Mouse (Mus musculus) heart, adult 2 months (tissue): ENCODE results near the gene Mrps34. TPM values are rescaled to one million over a fixed set of nuclear protein-coding genes. Genes with fewer than 3 reads are reported as not detected.
"Not testable (repeated sequence)": the region's sequence is repeated elsewhere in the genome, so short reads cannot be mapped to it uniquely, and the experiment has no call there.

Source experiments
- DNase-seq, 2 experiments: peaks; one replicate each; pipeline ENCODE4 v3.0.0; 2021
- H3K27ac ChIP-seq: fragments of 200-600 bp; 2 replicates; pipeline ENCODE4 v1.8.1; 2022
- H3K27me3 ChIP-seq: fragments of 200-500 bp; 2 replicates; pipeline ENCODE4 v1.6.1; 2012; ENCODE audit warnings: mild to moderate bottlenecking, low read length, inconsistent platforms, mixed read lengths; ENCODE audit not compliant: control insufficient read depth, insufficient read depth
- H3K36me3 ChIP-seq: fragments of 200-500 bp; 2 replicates; pipeline ENCODE4 v1.6.1; 2012; ENCODE audit warnings: low read length, inconsistent platforms; ENCODE audit not compliant: control insufficient read depth, insufficient read depth
- H3K4me1 ChIP-seq: fragments of 200-500 bp; 2 replicates; pipeline ENCODE4 v1.6.1; 2011; ENCODE audit warnings: low read length; ENCODE audit not compliant: control insufficient read depth, insufficient read depth
- H3K4me3 ChIP-seq: fragments of 200-600 bp; 2 replicates; pipeline ENCODE4 v1.8.1; 2022
- H3K79me2 ChIP-seq: fragments of 200-500 bp; replicated peaks from 2 replicates; pipeline ENCODE4 v1.6.1; 2012; ENCODE audit warnings: mild to moderate bottlenecking, inconsistent platforms, low read length, moderate library complexity, mixed read lengths; ENCODE audit not compliant: control insufficient read depth, insufficient read depth
- H3K9ac ChIP-seq: fragments of 200-500 bp; 2 replicates; pipeline ENCODE4 v1.6.1; 2012; ENCODE audit warnings: low read depth, mild to moderate bottlenecking, control low read depth, inconsistent platforms, low read length, mixed read lengths
- CTCF ChIP-seq: fragments of 200-600 bp; IDR thresholded peaks from 2 replicates; pipeline ENCODE4 v1.8.1; 2022; ENCODE audit warnings: antibody characterized with exemption, mild to moderate bottlenecking, moderate library complexity
- EP300 ChIP-seq: fragments of 200-500 bp; IDR thresholded peaks from 2 replicates; pipeline ENCODE4 v1.6.1; 2011; ENCODE audit warnings: low read depth, low read length, control low read depth; ENCODE audit not compliant: insufficient read depth
- POLR2A ChIP-seq: fragments of 200-500 bp; IDR thresholded peaks from 2 replicates; pipeline ENCODE4 v1.6.1; 2011; ENCODE audit warnings: mild to moderate bottlenecking, low read depth, low read length, control low read depth; ENCODE audit not compliant: insufficient read depth
- WGBS: fragments of 180-500 bp; shearing (Covaris S2); methylation state at CpG from one replicate; pipeline ENCODE4 v1.1.7; 2018; 5-methylcytosine and 5-hydroxymethylcytosine counted together
- intact Hi-C: fragments of 180-260 bp; cut with DNase I; formaldehyde crosslinking; loops from one replicate; pipeline ENCODE4 v1.15.1; 2025
- polyA plus RNA-seq: library from polyadenylated mRNA; depleted of rRNA; stranded (reverse); fragments of >200 nt; gene quantifications from 2 replicates; pipeline ENCODE4 v1.2.3, GENCODE M21; 2012; rRNA removed
- total RNA-seq, 2 experiments: library from RNA; stranded (reverse); gene quantifications; 2 replicates each; pipeline ENCODE4 v1.2.3; 2021

Gene Mrps34
- total and polyA plus RNA-seq, 3 experiments, result 95.6 to 133 (median 102) TPM

DNA sequence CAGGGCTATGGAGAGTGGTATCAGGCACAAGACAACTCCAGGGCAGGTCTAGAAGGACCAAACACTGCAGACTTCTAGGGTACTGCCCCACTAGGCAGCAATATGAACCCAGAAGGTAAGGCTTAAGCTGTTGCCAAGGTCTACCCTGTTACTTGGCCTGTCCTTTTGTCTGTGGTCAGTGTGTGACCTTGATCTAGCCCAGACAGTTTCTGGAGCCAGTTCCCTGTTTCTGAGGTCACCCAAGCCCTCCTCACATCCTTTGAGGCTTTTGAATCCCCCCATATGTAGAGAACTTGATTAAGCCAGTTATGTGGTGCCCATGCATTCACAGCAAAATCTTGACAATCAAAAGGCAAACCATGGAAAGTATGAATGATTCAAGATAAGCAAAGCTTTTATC, 40.8 kb downstream of the Mrps34 start:
- intact Hi-C loops, result loop anchor here (2.0 to 5.0 kb wide), 2 partner anchors 25 to 337 kb away; partner anchors contain the start of genes Jpt2 and Ube2i
- Histone ChIP-seq H3K27ac (peak overlapping the region; percentile 90; the same call in 1 of the 2 replicates), H3K36me3 (peaks cover 4% of the 10 kb centered on the region; the same call in 1 of the 2 replicates), H3K27me3 (no peaks in the 10 kb centered on the region), H3K9ac (peak overlapping the region; percentile 20; the same call in 1 of the 2 replicates), H3K4me3 (peak overlapping the region; percentile 83), H3K79me2 (peaks cover 3% of the 10 kb centered on the region), H3K4me1 (peaks cover 5% of the 10 kb centered on the region)
- TF ChIP-seq POLR2A (no peak), CTCF (no peak), EP300 (no peak)
- no peak for DNase-seq

DNA sequence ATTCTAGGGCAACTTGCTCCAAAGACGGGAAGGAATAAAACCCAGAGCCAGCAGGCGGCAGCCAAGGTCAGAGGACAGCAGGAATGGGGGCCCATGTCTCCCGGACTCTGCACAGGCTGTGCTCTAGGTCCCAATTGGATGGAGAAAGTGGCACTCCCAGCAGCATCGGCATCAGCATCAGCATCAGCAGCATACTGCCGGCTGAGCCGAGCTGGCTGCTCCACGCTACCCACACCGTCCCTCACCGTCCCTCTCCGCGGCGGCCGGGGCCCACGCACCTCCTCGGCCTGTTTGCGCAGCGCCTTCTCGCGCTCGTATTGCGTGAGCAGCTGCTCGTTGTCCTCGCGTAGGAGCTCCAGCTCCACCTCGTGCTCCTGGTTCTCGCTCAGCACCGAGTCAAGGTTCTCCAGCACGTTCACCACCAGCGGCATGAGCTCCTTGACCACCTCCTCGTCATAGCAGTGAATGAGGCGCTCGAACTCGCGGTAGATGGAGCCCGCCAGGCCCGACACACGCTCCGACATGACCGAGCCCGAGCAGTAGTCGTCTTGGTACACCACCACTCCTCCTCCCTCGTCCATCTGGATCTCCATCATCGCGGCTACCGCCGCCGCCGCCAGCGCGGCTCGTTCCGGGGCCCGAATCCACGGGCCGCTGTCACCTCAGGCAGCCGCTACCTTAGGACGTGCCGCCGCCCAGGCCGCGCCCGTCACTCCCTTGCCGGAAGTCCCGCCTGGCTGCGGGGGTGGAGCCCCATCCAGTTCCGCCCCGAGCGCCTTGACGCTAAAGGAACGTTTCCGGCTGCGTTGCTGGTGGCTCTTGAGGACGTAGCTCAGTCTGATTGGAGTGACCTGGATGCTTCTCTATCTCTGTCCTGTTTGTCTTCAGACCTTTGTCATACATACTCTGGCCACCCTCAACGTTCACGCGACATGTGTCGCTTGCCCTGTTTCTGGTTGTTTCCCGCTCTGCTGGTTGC, 41.6 kb downstream of the Mrps34 start, which contains the start of gene Mapk8ip3:
Mapk8ip3 (minus strand) TSS at position 719 of the 979 bp plus-strand sequence.
- H3K27ac ChIP-seq, result peak within 1 kb of the TSS; percentile 90
- H3K36me3 ChIP-seq, result peaks cover 4% of the 10 kb centered on the region; the same call in 1 of the 2 replicates
- H3K4me1 ChIP-seq, result peaks cover 5% of the 10 kb centered on the region
- DNase-seq, result peak; percentile 97 to 98
- peak within 1 kb of the TSS; percentile 86 for H3K9ac ChIP-seq
- H3K27me3 ChIP-seq, result no peaks in the 10 kb centered on the region
- peak within 1 kb of the TSS; percentile 83 for H3K4me3 ChIP-seq
- H3K79me2 ChIP-seq, result peaks cover 3% of the 10 kb centered on the region
- TF ChIP-seq EP300, result peak; percentile 49; the same call in 1 of the 2 replicates
- TF ChIP-seq CTCF, result peak; percentile 40
- peak; percentile 96 for TF ChIP-seq POLR2A
- intact Hi-C loops, result loop anchor here (2.0 to 5.0 kb wide), 2 partner anchors 24 to 336 kb away; partner anchors contain the start of genes Jpt2 and Ube2i
- WGBS, result under 1% methylated on average over 78 of the region's 78 CpGs

DNA sequence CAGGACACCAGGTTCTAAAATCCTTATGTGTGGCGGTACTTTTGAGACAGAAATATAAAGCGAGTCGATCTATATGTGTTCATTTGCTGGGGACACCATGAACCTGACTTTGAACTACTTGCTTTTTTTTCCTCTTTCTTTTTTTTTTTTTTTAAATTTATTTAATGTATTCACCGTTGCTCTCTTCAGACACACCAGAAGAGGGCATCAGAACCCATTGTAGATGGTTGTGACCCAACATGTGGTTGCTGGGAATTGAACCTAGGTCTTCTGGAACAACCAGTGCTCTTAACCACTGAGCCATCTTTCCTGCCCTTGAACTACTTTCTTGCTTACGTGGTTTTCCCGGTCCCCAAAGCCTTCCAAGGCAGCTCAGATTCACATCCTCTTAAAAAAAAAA, 42.4 kb downstream of the Mrps34 start:
- intact Hi-C loops, result loop anchor here (2.0 to 5.0 kb wide), 2 partner anchors 24 to 335 kb away; partner anchors contain the start of genes Jpt2 and Ube2i
- DNase-seq, result no peak
- H3K36me3 ChIP-seq, result peaks cover 4% of the 10 kb centered on the region; the same call in 1 of the 2 replicates
- peak overlapping the region; percentile 90 for H3K27ac ChIP-seq
- no peaks in the 10 kb centered on the region for H3K27me3 ChIP-seq
- 43% methylated on average over 6 of the region's 6 CpGs for WGBS
- H3K9ac ChIP-seq, result peak overlapping the region; percentile 7
- peak overlapping the region; percentile 83 for H3K4me3 ChIP-seq
- H3K4me1 ChIP-seq, result peaks cover 5% of the 10 kb centered on the region
- H3K79me2 ChIP-seq, result peaks cover 3% of the 10 kb centered on the region
- TF ChIP-seq POLR2A (no peak), CTCF (peak; percentile 22; the same call in 1 of the 2 replicates)

- H3K4me1 ChIP-seq, H3K9ac ChIP-seq, H3K79me2 ChIP-seq, H3K27me3 ChIP-seq, H3K4me3 ChIP-seq, H3K36me3 ChIP-seq, H3K27ac ChIP-seq: not testable (repeated sequence)
- 0% methylated on average over 2 of the region's 2 CpGs for WGBS
- DNase-seq, result peak; percentile 31 to 60
- peak; percentile 85 for TF ChIP-seq CTCF
- intact Hi-C loops, result loop anchor here (5.0 to 10.0 kb wide), 2 partner anchors 340 to 422 kb away; partner anchors contain the start of genes Tpsb2 and Tpsg1
These were observed 47.5 kb downstream of the Mrps34 start for GRCm38 (mm10) chr17:24942453-24942852.

- intact Hi-C loops, result loop anchor here (5.0 to 10.0 kb wide), 2 partner anchors 339 to 422 kb away; partner anchors contain the start of genes Tpsb2 and Tpsg1
- Histone ChIP-seq H3K4me3 (no peak overlapping the region), H3K4me1 (no peaks in the 10 kb centered on the region), H3K79me2 (no peaks in the 10 kb centered on the region), H3K27me3 (no peaks in the 10 kb centered on the region), H3K27ac (no peak overlapping the region), H3K36me3 (no peaks in the 10 kb centered on the region), H3K9ac (no peak overlapping the region)
- TF ChIP-seq POLR2A (no peak), EP300 (no peak), CTCF (no peak)
- no peak for DNase-seq
- whole genome bisulfite sequencing, result 86% methylated on average over 7 of the region's 7 CpGs
These were observed 48.1 kb downstream of the Mrps34 start for GRCm38 (mm10) chr17:24943036-24943435.

DNA sequence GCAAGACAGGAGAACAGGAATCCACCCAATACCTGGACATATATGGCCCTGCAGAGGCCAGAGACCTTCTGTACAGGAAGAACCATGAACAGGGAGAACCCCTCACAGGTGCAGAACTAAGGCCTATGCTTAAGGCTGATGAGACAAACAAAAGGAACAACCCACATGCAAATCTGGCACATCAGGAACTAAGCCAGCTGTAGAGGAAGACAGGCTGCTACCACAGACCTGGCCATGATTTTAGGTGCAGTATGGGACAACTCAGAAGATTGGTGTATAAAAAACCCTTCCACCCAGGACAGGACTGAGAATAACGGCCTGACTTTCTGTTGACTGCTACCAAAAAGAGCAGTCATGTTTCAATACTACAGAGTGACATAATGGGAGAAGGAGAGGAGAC, 48.7 kb downstream of the Mrps34 start:
- not testable (repeated sequence) for H3K4me3 ChIP-seq, H3K79me2 ChIP-seq, H3K27ac ChIP-seq, H3K36me3 ChIP-seq, H3K27me3 ChIP-seq, H3K9ac ChIP-seq, H3K4me1 ChIP-seq, DNase-seq
- WGBS, result 60% methylated on average over 1 of the region's 1 CpGs
- intact Hi-C loops, result loop anchor here (5.0 to 10.0 kb wide), 2 partner anchors 339 to 421 kb away; partner anchors contain the start of genes Tpsb2 and Tpsg1

Other genes with a start within 250 kb of the Mrps34 start
- gene Slc9a3r2, start 244.8 kb upstream of the Mrps34 start, total RNA-seq, result 100 to 1,000 TPM in 1 of 2 experiments, 10 to 100 TPM in 1; 100.0 to 110 TPM
- gene Slc9a3r2, start 244.8 kb upstream of the Mrps34 start, polyA plus RNA-seq, result 125 and 147 TPM in 2 replicates
- gene Npw, start 236.7 kb upstream of the Mrps34 start, total RNA-seq, result not detected
- gene Npw, start 236.7 kb upstream of the Mrps34 start, polyA plus RNA-seq, result not detected in 2 replicates
- gene Zfp598, start 225.4 kb upstream of the Mrps34 start, total RNA-seq, result 10 to 100 TPM; 17.4 to 17.5 TPM
- gene Zfp598, start 225.4 kb upstream of the Mrps34 start, polyA plus RNA-seq, result 28.1 and 29.9 TPM in 2 replicates
- under 1 TPM; 0.16 to 0.30 TPM for gene Syngr3, start 205.2 kb upstream of the Mrps34 start, total RNA-seq
- 0.43 and 1.00 TPM in 2 replicates for gene Syngr3, start 205.2 kb upstream of the Mrps34 start, polyA plus RNA-seq
- gene Gfer, start 199.0 kb upstream of the Mrps34 start, total RNA-seq, result 10 to 100 TPM; 20.3 to 21.5 TPM
- gene Gfer, start 199.0 kb upstream of the Mrps34 start, polyA plus RNA-seq, result 14.0 and 14.6 TPM in 2 replicates
- 1 to 10 TPM in 1 of 2 experiments, under 1 TPM in 1; 0.65 to 1.0 TPM for gene Noxo1, start 198.9 kb upstream of the Mrps34 start, total RNA-seq
- gene Noxo1, start 198.9 kb upstream of the Mrps34 start, polyA plus RNA-seq, result 2.4 and 4.5 TPM in 2 replicates
- 10 to 100 TPM; 17.4 to 19.4 TPM for gene Tbl3, start 187.5 kb upstream of the Mrps34 start, total RNA-seq
- 34.2 and 39.2 TPM in 2 replicates for gene Tbl3, start 187.5 kb upstream of the Mrps34 start, polyA plus RNA-seq
- gene Rnf151, start 177.1 kb upstream of the Mrps34 start, total RNA-seq, result not detected
- gene Rnf151, start 177.1 kb upstream of the Mrps34 start, polyA plus RNA-seq, result 0.15 and 0.68 TPM in 2 replicates
- 100 to 1,000 TPM; 675 to 722 TPM for gene Rps2, start 177.0 kb upstream of the Mrps34 start, total RNA-seq
- gene Rps2, start 177.0 kb upstream of the Mrps34 start, polyA plus RNA-seq, result 2,277 and 2,346 TPM in 2 replicates
- gene Ndufb10, start 170.6 kb upstream of the Mrps34 start, total RNA-seq, result 100 to 1,000 TPM; 916 to 992 TPM
- 1,269 and 1,412 TPM in 2 replicates for gene Ndufb10, start 170.6 kb upstream of the Mrps34 start, polyA plus RNA-seq
- gene Rpl3l, start 167.3 kb upstream of the Mrps34 start, total RNA-seq, result 100 to 1,000 TPM; 386 to 472 TPM
- 213 and 215 TPM in 2 replicates for gene Rpl3l, start 167.3 kb upstream of the Mrps34 start, polyA plus RNA-seq
- 100 to 1,000 TPM; 154 to 178 TPM for gene Msrb1, start 158.5 kb upstream of the Mrps34 start, total RNA-seq
- 155 and 164 TPM in 2 replicates for gene Msrb1, start 158.5 kb upstream of the Mrps34 start, polyA plus RNA-seq
- gene Hs3st6, start 142.1 kb upstream of the Mrps34 start, total RNA-seq, result not detected
- 0.10 TPM in 1 of 2 replicates, not detected in the other for gene Hs3st6, start 142.1 kb upstream of the Mrps34 start, polyA plus RNA-seq
- gene Meiob, start 90.8 kb upstream of the Mrps34 start, total RNA-seq, result under 1 TPM; 0.14 to 0.18 TPM
- gene Meiob, start 90.8 kb upstream of the Mrps34 start, polyA plus RNA-seq, result not detected in 2 replicates
- gene Hagh, start 55.0 kb upstream of the Mrps34 start, total RNA-seq, result 10 to 100 TPM; 85.8 to 89.5 TPM
- gene Hagh, start 55.0 kb upstream of the Mrps34 start, polyA plus RNA-seq, result 126 and 133 TPM in 2 replicates
- 10 to 100 TPM; 80.3 to 81.5 TPM for gene Fahd1, start 44.8 kb upstream of the Mrps34 start, total RNA-seq
- gene Fahd1, start 44.8 kb upstream of the Mrps34 start, polyA plus RNA-seq, result 42.7 and 50.8 TPM in 2 replicates
- gene Igfals, start 29.1 kb upstream of the Mrps34 start, total RNA-seq, result 10 to 100 TPM; 11.7 to 12.7 TPM
- 6.4 and 9.2 TPM in 2 replicates for gene Igfals, start 29.1 kb upstream of the Mrps34 start, polyA plus RNA-seq
- 10 to 100 TPM; 18.2 to 22.7 TPM for gene Nubp2, start 8.8 kb upstream of the Mrps34 start, total RNA-seq
- gene Nubp2, start 8.8 kb upstream of the Mrps34 start, polyA plus RNA-seq, result 17.8 and 17.9 TPM in 2 replicates
- 10 to 100 TPM; 30.4 to 33.8 TPM for gene Spsb3, start 8.5 kb upstream of the Mrps34 start, total RNA-seq
- 47.0 and 66.2 TPM in 2 replicates for gene Spsb3, start 8.5 kb upstream of the Mrps34 start, polyA plus RNA-seq
- 10 to 100 TPM; 16.9 to 18.3 TPM for gene Eme2, start within 50 bp of the Mrps34 start, total RNA-seq
- gene Eme2, start within 50 bp of the Mrps34 start, polyA plus RNA-seq, result 19.3 and 20.3 TPM in 2 replicates
- gene Nme3, start 1.4 kb downstream of the Mrps34 start, total RNA-seq, result 10 to 100 TPM; 30.7 to 37.7 TPM
- gene Nme3, start 1.4 kb downstream of the Mrps34 start, polyA plus RNA-seq, result 46.4 and 55.2 TPM in 2 replicates
- gene Mapk8ip3, start 41.9 kb downstream of the Mrps34 start, total RNA-seq, result 10 to 100 TPM; 60.0 to 67.9 TPM
- gene Mapk8ip3, start 41.9 kb downstream of the Mrps34 start, polyA plus RNA-seq, result 74.4 and 105 TPM in 2 replicates
- 1 to 10 TPM; 9.2 TPM for gene Jpt2, start 65.6 kb downstream of the Mrps34 start, total RNA-seq
- 4.3 and 5.7 TPM in 2 replicates for gene Jpt2, start 65.6 kb downstream of the Mrps34 start, polyA plus RNA-seq
- 1 to 10 TPM; 9.4 to 9.8 TPM for gene Cramp1l, start 120.7 kb downstream of the Mrps34 start, total RNA-seq
- 9.6 and 13.7 TPM in 2 replicates for gene Cramp1l, start 120.7 kb downstream of the Mrps34 start, polyA plus RNA-seq
- 1 to 10 TPM; 3.1 to 5.0 TPM for gene Ift140, start 121.0 kb downstream of the Mrps34 start, total RNA-seq
- 4.6 and 5.2 TPM in 2 replicates for gene Ift140, start 121.0 kb downstream of the Mrps34 start, polyA plus RNA-seq
- gene Tmem204, start 188.5 kb downstream of the Mrps34 start, total RNA-seq, result 10 to 100 TPM; 40.0 to 45.1 TPM
- 77.3 and 82.0 TPM in 2 replicates for gene Tmem204, start 188.5 kb downstream of the Mrps34 start, polyA plus RNA-seq
- gene Telo2, start 220.9 kb downstream of the Mrps34 start, total RNA-seq, result 10 to 100 TPM; 12.1 to 13.5 TPM
- gene Telo2, start 220.9 kb downstream of the Mrps34 start, polyA plus RNA-seq, result 12.7 and 15.5 TPM in 2 replicates
- gene Ptx4, start 225.6 kb downstream of the Mrps34 start, total RNA-seq, result 1 to 10 TPM; 5.4 to 5.8 TPM
- gene Ptx4, start 225.6 kb downstream of the Mrps34 start, polyA plus RNA-seq, result 0.16 and 0.26 TPM in 2 replicates
- gene Clcn7, start 238.3 kb downstream of the Mrps34 start, total RNA-seq, result 10 to 100 TPM; 25.4 to 28.5 TPM
- 24.6 and 31.3 TPM in 2 replicates for gene Clcn7, start 238.3 kb downstream of the Mrps34 start, polyA plus RNA-seq